Mouse (Mus musculus) MEL (cell line): ENCODE measurements around the gene Gm20671. TPM values are rescaled to one million over a fixed set of nuclear protein-coding genes. Genes with fewer than 3 reads are reported as not detected.
A peak's percentile ranks its signal among the peaks of the same experiment; 100 is the strongest.
"Not testable (repeated sequence)": the region's sequence is repeated elsewhere in the genome, so short reads cannot be mapped to it uniquely, and the experiment has no call there.

Source experiments
- DNase-seq: peaks from one replicate; pipeline ENCODE4 v3.0.0; 2011; ENCODE audit warnings: low read depth, low spot score
- H3K27ac ChIP-seq: 2 replicates; pipeline ENCODE4 v1.5.1; 2012; ENCODE audit warnings: low read depth, mild to moderate bottlenecking, control low read depth, low read length, moderate library complexity; ENCODE audit not compliant: control insufficient read depth
- H3K27me3 ChIP-seq, 2 experiments: fragments of 150-350 bp in 1 of 2; sonication (generic) in 1 of 2; 2 replicates each; pipeline ENCODE4 v1.6.1; 2012; ENCODE audit warnings: low read length in 2 of 2, mild to moderate bottlenecking in 2 of 2, improper control_type of control experiment in 1 of 2, moderate library complexity in 1 of 2; ENCODE audit not compliant: insufficient read depth in 2 of 2, control insufficient read depth in 1 of 2
- H3K36me3 ChIP-seq, 2 experiments: 2 replicates each; pipeline ENCODE4 v1.6.1; 2012 to 2014; ENCODE audit warnings: low read length in 2 of 2, improper control_type of control experiment in 1 of 2, inconsistent platforms in 1 of 2, mild to moderate bottlenecking in 1 of 2; ENCODE audit not compliant: insufficient read depth in 2 of 2, control insufficient read depth in 1 of 2
- H3K4me1 ChIP-seq, 2 experiments: fragments of 150-350 bp in 1 of 2; sonication (generic) in 1 of 2; 2 replicates each; pipeline ENCODE4 v1.6.1; 2012; ENCODE audit warnings: low read length in 2 of 2, improper control_type of control experiment in 1 of 2, mild to moderate bottlenecking in 1 of 2; ENCODE audit not compliant: insufficient read depth in 2 of 2, control insufficient read depth in 1 of 2
- H3K4me3 ChIP-seq, 2 experiments: fragments of 150-350 bp in 1 of 2; sonication (generic) in 1 of 2; 2 replicates each; pipeline ENCODE4 v1.5.1; 2012; ENCODE audit warnings: low read depth in 2 of 2, low read length in 2 of 2, mild to moderate bottlenecking in 2 of 2, moderate library complexity in 2 of 2, control low read depth in 1 of 2, improper control_type of control experiment in 1 of 2; ENCODE audit not compliant: control insufficient read depth in 1 of 2, insufficient read depth in 1 of 2
- H3K79me2 ChIP-seq: 2 replicates; pipeline ENCODE4 v1.6.1; 2012; ENCODE audit warnings: mild to moderate bottlenecking, low read length, moderate library complexity; ENCODE audit not compliant: control insufficient read depth, poor library complexity, insufficient read depth
- H3K9ac ChIP-seq: 2 replicates; pipeline ENCODE4 v1.6.1; 2012; ENCODE audit warnings: low read depth, mild to moderate bottlenecking, control low read depth, low read length, moderate library complexity; ENCODE audit not compliant: control insufficient read depth, poor library complexity, severe bottlenecking
- H3K9me3 ChIP-seq: fragments of 150-350 bp; sonication (generic); replicated peaks from 2 replicates; pipeline ENCODE4 v1.6.1; 2012; ENCODE audit warnings: mild to moderate bottlenecking, low read length, improper control_type of control experiment, moderate library complexity; ENCODE audit not compliant: insufficient read depth
- E2F4 ChIP-seq: IDR thresholded peaks from 2 replicates; pipeline ENCODE4 v1.6.1; 2011; ENCODE audit warnings: low read depth, low read length, improper control_type of control experiment, borderline replicate concordance
- ETS1 ChIP-seq: IDR thresholded peaks from 2 replicates; pipeline ENCODE4 v1.6.1; 2012; ENCODE audit warnings: low read depth, mild to moderate bottlenecking, inconsistent platforms, low read length, improper control_type of control experiment, moderate library complexity
- GATA1 ChIP-seq: IDR thresholded peaks from 2 replicates; pipeline ENCODE4 v1.6.1; 2011; ENCODE audit warnings: low read depth, low read length, improper control_type of control experiment
- HCFC1 ChIP-seq: IDR thresholded peaks from 2 replicates; pipeline ENCODE4 v1.6.1; 2012; ENCODE audit warnings: low read depth, mild to moderate bottlenecking, inconsistent platforms, low read length, improper control_type of control experiment, moderate library complexity
- JUND ChIP-seq: IDR thresholded peaks from 2 replicates; pipeline ENCODE4 v1.6.1; 2011; ENCODE audit warnings: low read depth, mild to moderate bottlenecking, improper control_type of control experiment, low read length
- MAZ ChIP-seq: IDR thresholded peaks from 2 replicates; pipeline ENCODE4 v1.6.1; 2012; ENCODE audit warnings: low read depth, mild to moderate bottlenecking, inconsistent platforms, low read length, improper control_type of control experiment
- NELFE ChIP-seq: IDR thresholded peaks from 2 replicates; pipeline ENCODE4 v1.6.1; 2011; ENCODE audit warnings: low read depth, low read length, improper control_type of control experiment
- NRF1 ChIP-seq: IDR thresholded peaks from 2 replicates; pipeline ENCODE4 v1.6.1; 2014; ENCODE audit warnings: low read depth, mild to moderate bottlenecking, inconsistent platforms, low read length, improper control_type of control experiment, moderate library complexity; ENCODE audit not compliant: poor library complexity, insufficient read depth, severe bottlenecking
- POLR2AphosphoS2 ChIP-seq: IDR thresholded peaks from 2 replicates; pipeline ENCODE4 v1.6.1; 2011; ENCODE audit warnings: low read length, improper control_type of control experiment
- RAD21 ChIP-seq: IDR thresholded peaks from 2 replicates; pipeline ENCODE4 v1.6.1; 2011; ENCODE audit warnings: mild to moderate bottlenecking, low read depth, low read length, improper control_type of control experiment
- SMC3 ChIP-seq: IDR thresholded peaks from 2 replicates; pipeline ENCODE4 v1.6.1; 2011; ENCODE audit warnings: low read depth, low read length, improper control_type of control experiment
- TAL1 ChIP-seq: IDR thresholded peaks from 2 replicates; pipeline ENCODE4 v1.6.1; 2012; ENCODE audit warnings: mild to moderate bottlenecking, inconsistent platforms, low read length, moderate library complexity, mixed read lengths
- TCF12 ChIP-seq: IDR thresholded peaks from 2 replicates; pipeline ENCODE4 v1.6.1; 2014; ENCODE audit warnings: low read depth, mild to moderate bottlenecking, inconsistent platforms, low read length, improper control_type of control experiment, moderate library complexity
- USF1 ChIP-seq: IDR thresholded peaks from 2 replicates; pipeline ENCODE4 v1.6.1; 2014; ENCODE audit warnings: low read depth, mild to moderate bottlenecking, inconsistent platforms, low read length, improper control_type of control experiment, moderate library complexity
- USF2 ChIP-seq, 2 experiments: IDR thresholded peaks; 2 replicates each; pipeline ENCODE4 v1.6.1; 2011 to 2012; ENCODE audit warnings: improper control_type of control experiment in 2 of 2, low read length in 2 of 2, borderline replicate concordance in 1 of 2, inconsistent platforms in 1 of 2, low read depth in 1 of 2, mild to moderate bottlenecking in 1 of 2; ENCODE audit not compliant: insufficient read depth in 1 of 2
- ZC3H11A ChIP-seq: IDR thresholded peaks from 2 replicates; pipeline ENCODE4 v1.6.1; 2012; ENCODE audit warnings: low read depth, mild to moderate bottlenecking, inconsistent platforms, low read length, improper control_type of control experiment
- ZKSCAN1 ChIP-seq: IDR thresholded peaks from 2 replicates; pipeline ENCODE4 v1.6.1; 2012; ENCODE audit warnings: low read depth, mild to moderate bottlenecking, inconsistent platforms, low read length, improper control_type of control experiment, moderate library complexity
- ZMIZ1 ChIP-seq: IDR thresholded peaks from 2 replicates; pipeline ENCODE4 v1.6.1; 2012; ENCODE audit warnings: low read depth, mild to moderate bottlenecking, inconsistent platforms, low read length, improper control_type of control experiment, moderate library complexity
- polyA plus RNA-seq, 2 experiments: library from polyadenylated mRNA; stranded (reverse) in 1 of 2; unstranded in 1 of 2; fragments of >175 nt in 1 of 2; fragments of >200 nt in 1 of 2; gene quantifications; 2 replicates each; pipeline versions ENCODE4 v1.2.1 to v1.2.4; 2012; ENCODE audit warnings: low replicate concordance in 2 of 2, low read depth in 1 of 2; ENCODE audit not compliant: insufficient read length in 2 of 2, insufficient read depth in 1 of 2, missing spikeins in 1 of 2
- total RNA-seq: library from RNA; depleted of rRNA; stranded (reverse); fragments of 300-350 nt; gene quantifications from 2 replicates; pipeline ENCODE4 v1.2.3, GENCODE M21; 2012

The Gm20671 gene
- total and polyA plus RNA-seq, 3 experiments, result 7.3 TPM; not detected in 2

GRCm38 (mm10) chr5:32723981-32724380 is 102.9 kb downstream of the Gm20671 start:
- DNase-seq, result no peak
- peak; percentile 31; the same call in 1 of the 2 replicates for TF ChIP-seq GATA1
- no peak for TF ChIP-seq ZKSCAN1
- TF ChIP-seq POLR2AphosphoS2, result no peak
- 0 out of 2 replicates have a peak, but pooled peaks have one; percentile 23 for TF ChIP-seq TCF12
- TF ChIP-seq JUND, result no peak
- no peaks in the 10 kb centered on the region for H3K36me3 ChIP-seq
- no peak overlapping the region for H3K9ac ChIP-seq
- H3K27ac ChIP-seq, result no peak overlapping the region
- no peak overlapping the region for H3K4me3 ChIP-seq
- no peaks in the 10 kb centered on the region for H3K9me3 ChIP-seq
- no peaks in the 10 kb centered on the region for H3K79me2 ChIP-seq
- no peaks in the 10 kb centered on the region for H3K27me3 ChIP-seq
- H3K4me1 ChIP-seq, result peaks cover 0 to 2% of the 10 kb centered on the region in 2 experiments; a peak in 1 of 4 replicates

- not testable (repeated sequence) for H3K79me2 ChIP-seq, H3K27ac ChIP-seq, H3K9me3 ChIP-seq, H3K4me1 ChIP-seq, H3K9ac ChIP-seq, DNase-seq, H3K27me3 ChIP-seq, H3K36me3 ChIP-seq, H3K4me3 ChIP-seq
These were observed 104.2 kb downstream of the Gm20671 start for GRCm38 (mm10) chr5:32722711-32723110.

GRCm38 (mm10) chr5:32722263-32722662 is 104.6 kb downstream of the Gm20671 start:
- H3K4me1 ChIP-seq, result peaks cover 0 to 2% of the 10 kb centered on the region in 2 experiments; a peak in 1 of 4 replicates
- H3K9me3 ChIP-seq, result no peaks in the 10 kb centered on the region
- no peak for DNase-seq
- no peak overlapping the region for H3K4me3 ChIP-seq
- H3K9ac ChIP-seq, result no peak overlapping the region
- no peaks in the 10 kb centered on the region for H3K36me3 ChIP-seq
- TF ChIP-seq E2F4 (no peak), MAZ (no peak), SMC3 (no peak), ETS1 (no peak), USF1 (no peak), NRF1 (no peak), ZKSCAN1 (no peak), NELFE (no peak), HCFC1 (no peak), ZC3H11A (no peak), ZMIZ1 (no peak), RAD21 (no peak), TAL1 (no peak), USF2 (IDR thresholded peaks at IDR 0.05; ENCODE audit: borderline replicate concordance in 1 of 2, insufficient read depth in 1 of 2, low read depth in 1 of 2, low read length in 2 of 2) (no peak)
- H3K27me3 ChIP-seq, result no peaks in the 10 kb centered on the region
- no peaks in the 10 kb centered on the region for H3K79me2 ChIP-seq
- H3K27ac ChIP-seq, result no peak overlapping the region
